Mouse (Mus musculus) C2C12 (cell line): ENCODE data around the gene Nol12.

Source experiments
- CEBPB ChIP-seq: IDR thresholded peaks from one replicate; pipeline ENCODE4 v1.6.1; 2011; ENCODE audit warnings: low read depth, mild to moderate bottlenecking, control low read depth, moderate library complexity
- CTCF ChIP-seq: IDR thresholded peaks from one replicate; pipeline ENCODE4 v1.5.1; 2011; ENCODE audit not compliant: control insufficient read depth, insufficient read depth, insufficient read length
- FOSL1 ChIP-seq: IDR thresholded peaks from one replicate; pipeline ENCODE4 v1.8.0; 2011; ENCODE audit warnings: mild to moderate bottlenecking, low read length; ENCODE audit not compliant: poor library complexity, insufficient read depth, severe bottlenecking
- MAX ChIP-seq: IDR thresholded peaks from one replicate; pipeline ENCODE4 v1.6.1; 2011; ENCODE audit warnings: mild to moderate bottlenecking, control low read depth
- MYOD1 ChIP-seq: IDR thresholded peaks from one replicate; pipeline ENCODE4 v1.6.1; 2011; ENCODE audit warnings: low read depth; ENCODE audit not compliant: control insufficient read depth, insufficient read length
- MYOG ChIP-seq: IDR thresholded peaks from one replicate; pipeline ENCODE4 v1.6.1; 2011; ENCODE audit not compliant: control insufficient read depth, insufficient read length; ENCODE audit errors: extremely low read depth
- USF1 ChIP-seq: IDR thresholded peaks from one replicate; pipeline ENCODE4 v1.6.1; 2011; ENCODE audit warnings: low read depth, mild to moderate bottlenecking, control low read depth, moderate library complexity

DNA sequence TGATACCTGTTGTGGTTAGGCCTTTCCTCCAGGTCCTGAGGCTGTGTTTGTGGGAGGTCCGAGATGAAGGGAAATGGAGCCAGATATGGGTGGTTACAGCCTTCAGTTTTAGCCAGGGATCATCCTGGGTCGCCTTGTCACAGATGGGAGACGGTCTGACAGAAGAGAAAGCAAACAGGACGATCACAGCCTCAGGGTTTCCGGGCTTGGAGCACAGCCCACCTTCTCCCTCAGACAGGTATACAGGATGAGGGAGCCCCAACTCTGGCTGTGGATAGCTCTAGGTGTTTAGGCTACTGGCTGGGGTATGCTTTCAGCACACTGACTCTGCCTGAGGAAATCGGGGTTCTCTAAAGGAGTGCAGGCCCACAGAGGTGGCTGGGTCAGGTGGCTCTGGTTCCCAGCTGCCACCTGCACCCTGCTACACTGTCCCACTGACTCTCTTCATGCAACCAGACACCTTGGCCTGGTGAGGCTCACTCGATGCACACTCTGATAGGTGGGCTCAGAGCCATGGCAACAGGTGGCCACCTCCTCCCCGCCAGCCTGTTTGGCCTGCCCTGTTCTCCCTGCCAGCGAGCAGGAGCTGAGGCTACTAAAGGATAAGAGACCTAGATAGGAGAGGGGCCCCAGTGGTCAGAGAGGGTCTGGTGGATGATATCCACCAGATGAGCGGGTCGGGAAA lies 51.9 kb downstream of the Nol12 start:
- TF ChIP-seq CTCF = no peak
- TF ChIP-seq MYOD1 = no peak
- no peak for TF ChIP-seq MAX
- TF ChIP-seq USF1 = no peak
- TF ChIP-seq CEBPB = no peak
- no peak for TF ChIP-seq FOSL1
- TF ChIP-seq MYOG = no peak
